Mouse (Mus musculus) CH12.LX (cell line): ENCODE results near the gene Dennd1a.

Experiments used
- CTCF ChIP-seq, 2 experiments: IDR thresholded peaks in 1 of 2; conservative IDR thresholded peaks in 1 of 2; 2 replicates each; pipeline ENCODE4 v1.5.1; 2011 to 2012; ENCODE audit warnings: low read depth in 2 of 2, low read length in 2 of 2, improper control_type of control experiment in 1 of 2, inconsistent platforms in 1 of 2, mild to moderate bottlenecking in 1 of 2, moderate library complexity in 1 of 2
- E2F4 ChIP-seq: IDR thresholded peaks from 2 replicates; pipeline ENCODE4 v1.6.1; 2011; ENCODE audit warnings: low read depth, low read length, improper control_type of control experiment; ENCODE audit not compliant: insufficient replicate concordance
- GABPA ChIP-seq: IDR thresholded peaks from 2 replicates; pipeline ENCODE4 v1.6.1; 2012; ENCODE audit warnings: low read depth, low read length, improper control_type of control experiment, inconsistent platforms; ENCODE audit not compliant: insufficient replicate concordance
- MAX ChIP-seq: IDR thresholded peaks from 2 replicates; pipeline ENCODE4 v1.6.1; 2011; ENCODE audit warnings: low read length, improper control_type of control experiment
- MYC ChIP-seq: IDR thresholded peaks from 2 replicates; pipeline ENCODE4 v1.6.1; 2011; ENCODE audit warnings: low read depth, mild to moderate bottlenecking, improper control_type of control experiment, low read length
- POLR2A ChIP-seq: IDR thresholded peaks from 2 replicates; pipeline ENCODE4 v1.6.1; 2011; ENCODE audit warnings: low read depth, mild to moderate bottlenecking, improper control_type of control experiment, low read length
- RCOR1 ChIP-seq: conservative IDR thresholded peaks from 2 replicates; pipeline ENCODE4 v1.6.1; 2012; ENCODE audit warnings: low read depth, mild to moderate bottlenecking, inconsistent platforms, low read length, improper control_type of control experiment
- SMC3 ChIP-seq: IDR thresholded peaks from 2 replicates; pipeline ENCODE4 v1.6.1; 2011; ENCODE audit warnings: low read depth, low read length, improper control_type of control experiment

DNA sequence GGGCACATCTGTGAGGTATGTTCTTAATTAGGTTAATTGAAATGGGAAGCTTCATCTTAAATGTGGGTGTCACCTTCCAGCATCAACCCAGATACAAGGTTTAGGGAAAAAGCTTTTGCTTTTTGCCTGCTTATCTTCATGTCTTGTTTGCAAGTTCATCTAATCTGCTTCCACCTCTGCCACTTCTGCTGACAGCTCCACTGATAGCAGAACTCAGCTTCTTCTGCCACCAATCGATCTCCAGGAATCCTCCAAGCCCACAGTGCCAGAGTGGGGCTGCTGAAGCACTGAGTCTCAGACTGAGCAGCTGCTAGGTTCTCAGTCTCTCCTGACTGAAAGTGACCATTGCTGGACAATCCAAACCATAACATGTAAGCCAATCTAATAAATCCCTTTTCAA is 74.1 kb downstream of the Dennd1a start:
- no peak for TF ChIP-seq MYC
- no peak for TF ChIP-seq SMC3
- TF ChIP-seq CTCF (conservative IDR thresholded peaks at IDR 0.05 in 1 of 2, IDR thresholded peaks at IDR 0.05 in 1 of 2; ENCODE audit: low read depth in 2 of 2, low read length in 2 of 2) = no peak
- no peak for TF ChIP-seq E2F4
- TF ChIP-seq MAX = no peak
- TF ChIP-seq GABPA = no peak
- TF ChIP-seq POLR2A = no peak
- no peak for TF ChIP-seq RCOR1
